Mouse (Mus musculus) adrenal gland, adult 2 months (tissue): ENCODE data around the gene Glod4. TPM values are rescaled to one million over a fixed set of nuclear protein-coding genes. Genes with fewer than 3 reads are reported as not detected.
"Not testable (repeated sequence)": the region's sequence is repeated elsewhere in the genome, so short reads cannot be mapped to it uniquely, and the experiment has no call there.

Experiments used
- DNase-seq: peaks from one replicate; pipeline ENCODE4 v3.0.0; 2021
- polyA plus RNA-seq: library from polyadenylated mRNA; depleted of rRNA; stranded (reverse); fragments of >200 nt; gene quantifications from 2 replicates; pipeline ENCODE4 v1.2.3, GENCODE M21; 2012
- total RNA-seq, 2 experiments: library from RNA; stranded (reverse); gene quantifications; 2 replicates each; pipeline ENCODE4 v1.2.3; 2021

The Glod4 gene
- total and polyA plus RNA-seq, 3 experiments: 1.7 to 86.1 (median 76.3) TPM

DNA sequence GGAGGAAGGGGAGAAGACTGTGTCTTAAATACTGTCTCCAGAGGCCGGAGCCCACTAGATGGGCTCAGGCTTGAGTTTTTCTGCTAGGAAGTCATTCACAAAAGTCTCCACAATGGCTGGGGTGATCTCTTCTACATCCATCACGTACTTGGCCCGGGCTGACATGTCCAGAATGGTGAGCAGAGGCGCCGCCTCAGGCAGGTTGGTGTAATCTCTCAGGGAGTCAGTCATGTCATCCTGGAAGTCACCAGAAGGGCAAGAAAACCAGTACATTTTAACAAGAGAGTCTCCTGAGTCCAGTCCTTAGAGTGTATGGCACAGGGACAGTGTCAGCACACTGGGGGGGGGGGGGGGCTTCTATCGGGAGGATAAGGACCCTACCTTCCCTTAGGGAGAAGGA lies 15.0 kb upstream of the Glod4 start:
- DNase-seq: no peak

DNA sequence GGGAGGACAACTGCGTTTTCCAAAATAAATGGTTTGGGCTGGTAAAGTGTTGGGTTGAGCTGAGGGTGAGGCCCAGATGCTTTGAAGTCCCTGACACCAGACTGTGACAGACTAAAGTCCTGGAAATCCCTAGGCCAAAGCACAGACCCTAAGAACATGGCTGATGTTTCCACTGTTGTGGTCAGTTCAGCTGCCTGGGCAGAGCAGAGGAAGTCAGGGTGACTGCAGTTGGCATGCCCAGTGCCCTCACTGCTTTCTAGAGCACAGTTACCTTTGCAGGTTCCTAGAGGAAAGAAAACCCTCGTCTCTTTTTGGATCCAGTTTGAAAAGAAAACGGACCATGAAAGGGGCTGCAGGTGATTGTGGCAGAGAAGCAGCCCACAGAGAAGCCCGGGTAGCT lies 13.9 kb upstream of the Glod4 start:
- no peak for DNase-seq

DNA sequence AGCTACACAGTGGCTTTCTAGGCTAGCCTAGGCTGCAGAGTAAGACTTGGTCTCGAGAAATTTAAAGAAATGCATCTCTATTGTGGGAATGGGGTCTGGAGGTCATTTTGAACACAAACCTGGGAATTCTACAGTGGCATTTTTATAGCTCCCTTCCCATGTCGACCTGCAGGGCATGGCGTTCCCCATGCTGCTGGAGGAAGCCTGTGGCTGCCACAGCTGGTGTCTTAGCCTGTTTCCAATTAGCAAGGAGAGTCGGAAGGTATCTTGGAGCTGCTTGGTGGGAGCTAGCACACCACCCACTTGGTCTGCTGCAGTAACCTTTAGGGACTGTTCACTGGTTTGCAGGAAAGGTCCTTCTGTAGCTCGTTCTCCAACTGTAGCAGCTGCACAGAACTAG lies 12.6 kb upstream of the Glod4 start:
- DNase-seq: no peak

DNA sequence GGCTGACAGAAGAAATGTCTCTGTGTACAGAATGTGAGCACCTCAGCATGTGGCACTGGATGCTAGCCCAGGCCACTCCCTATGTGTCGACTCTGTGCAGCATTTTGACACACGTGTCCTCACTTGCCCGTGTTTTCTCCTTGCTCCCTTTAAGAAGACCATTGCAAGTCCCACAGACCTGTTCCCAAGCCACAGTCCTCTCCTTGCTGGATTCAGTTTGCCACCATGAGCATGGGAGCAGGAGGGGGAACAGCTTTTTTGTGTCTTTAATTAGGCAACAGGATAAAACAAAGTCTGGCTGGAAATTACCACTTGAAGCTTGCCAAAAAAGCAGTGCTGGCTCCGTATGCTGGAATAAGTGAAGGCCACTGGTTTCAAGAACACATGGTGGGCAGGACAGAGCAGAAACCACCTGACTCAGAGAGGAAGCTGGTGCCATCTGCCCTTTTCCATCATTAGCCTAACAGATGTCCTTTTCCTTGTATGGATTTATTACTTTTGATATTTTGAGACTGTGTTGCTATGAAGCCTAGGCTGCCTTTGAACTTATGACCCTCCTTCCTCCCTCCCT lies 12.0 kb upstream of the Glod4 start:
- DNase-seq: peak; percentile 64

DNA sequence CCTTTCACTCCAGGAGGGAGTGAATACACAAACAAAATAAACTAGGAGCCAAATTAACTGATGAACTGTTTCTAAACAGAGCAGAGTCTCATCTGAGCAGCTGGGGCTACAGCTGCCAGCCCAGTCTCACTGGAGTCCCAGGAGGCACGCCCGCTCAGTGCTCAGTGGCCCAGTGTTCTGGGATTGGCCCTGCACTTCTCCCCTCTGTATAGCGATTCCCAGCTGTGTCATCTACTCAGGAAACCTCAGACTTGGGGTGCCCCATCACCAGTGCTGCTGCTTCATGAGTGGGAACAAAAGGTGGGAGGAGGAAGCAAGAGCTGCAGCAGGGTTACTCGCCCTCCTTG lies 10.4 kb upstream of the Glod4 start:
- no peak for DNase-seq

DNA sequence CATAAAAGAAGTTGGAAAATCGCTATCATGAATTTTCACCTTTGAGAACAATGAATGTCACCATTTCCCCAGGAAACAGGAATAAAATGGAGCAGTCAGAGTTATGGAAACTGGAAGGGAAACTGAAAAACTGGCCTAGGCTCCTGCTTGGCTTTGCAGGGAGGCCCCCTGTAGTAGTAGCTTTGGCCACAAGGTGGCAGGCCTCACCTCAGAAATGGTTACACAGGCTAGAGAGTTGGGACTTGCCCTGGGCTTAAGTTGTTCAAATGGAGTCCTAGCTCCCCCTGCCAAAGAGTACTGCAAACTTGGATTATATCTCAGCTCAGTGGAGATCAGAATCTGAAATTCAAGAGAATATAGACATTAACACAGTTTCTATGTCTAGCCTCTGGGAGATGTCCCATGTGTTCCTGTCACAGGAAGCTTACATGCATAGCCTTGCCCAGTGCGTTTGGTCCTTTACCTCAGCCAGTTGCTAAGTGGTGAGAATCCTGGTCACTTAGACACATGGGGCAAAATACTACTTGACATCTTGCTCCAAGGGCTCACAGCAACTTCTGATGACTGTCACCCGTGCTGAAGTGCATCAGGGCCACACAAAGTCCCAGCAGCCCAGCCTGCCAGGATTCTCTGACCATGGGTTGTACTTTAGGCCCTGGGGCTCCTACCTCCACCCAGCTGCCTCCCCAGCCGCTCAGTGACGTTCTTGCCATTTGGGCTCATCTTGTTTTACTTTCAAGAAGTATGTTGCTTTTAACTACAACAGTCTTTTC lies 9.8 kb upstream of the Glod4 start:
- peak; percentile 89 for DNase-seq

DNA sequence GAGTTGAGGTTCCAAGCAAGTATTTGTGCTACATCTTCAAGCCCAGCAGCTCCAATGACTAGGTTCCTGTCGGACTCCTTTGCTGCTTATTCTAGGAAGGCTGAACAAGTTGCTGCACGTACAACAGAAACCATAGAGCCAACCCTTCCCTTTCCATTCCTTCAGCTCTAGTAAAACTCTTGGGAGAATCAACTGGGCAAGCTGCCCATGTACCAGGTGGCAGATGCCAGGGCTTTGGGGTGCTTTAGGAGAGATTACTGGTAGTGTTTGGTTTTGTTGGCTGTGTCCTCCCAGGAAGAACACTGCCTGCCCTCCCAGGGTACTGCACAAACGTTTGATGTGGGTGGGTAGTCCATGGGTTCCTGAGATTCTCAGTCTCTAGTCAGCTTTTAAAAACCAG lies 8.5 kb upstream of the Glod4 start:
- DNase-seq: no peak

DNA sequence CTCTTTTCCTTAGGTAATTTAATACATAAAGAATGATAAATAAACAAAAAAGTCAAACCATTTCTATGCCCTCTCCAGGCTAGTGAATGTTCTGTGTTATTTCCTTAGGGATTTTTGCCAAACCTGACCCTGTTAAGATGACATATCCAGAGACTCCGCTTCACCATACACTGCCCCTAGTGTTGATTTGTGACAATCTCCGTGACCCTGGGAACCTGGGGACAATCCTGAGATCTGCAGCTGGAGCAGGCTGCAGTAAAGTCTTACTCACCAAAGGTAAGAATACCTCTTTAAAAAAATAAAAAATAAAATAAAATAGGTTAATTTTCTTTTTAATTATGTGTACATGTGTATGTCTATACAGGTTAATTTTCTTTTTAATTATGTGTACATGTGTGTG lies 3.7 kb upstream of the Glod4 start:
- no peak for DNase-seq

DNA sequence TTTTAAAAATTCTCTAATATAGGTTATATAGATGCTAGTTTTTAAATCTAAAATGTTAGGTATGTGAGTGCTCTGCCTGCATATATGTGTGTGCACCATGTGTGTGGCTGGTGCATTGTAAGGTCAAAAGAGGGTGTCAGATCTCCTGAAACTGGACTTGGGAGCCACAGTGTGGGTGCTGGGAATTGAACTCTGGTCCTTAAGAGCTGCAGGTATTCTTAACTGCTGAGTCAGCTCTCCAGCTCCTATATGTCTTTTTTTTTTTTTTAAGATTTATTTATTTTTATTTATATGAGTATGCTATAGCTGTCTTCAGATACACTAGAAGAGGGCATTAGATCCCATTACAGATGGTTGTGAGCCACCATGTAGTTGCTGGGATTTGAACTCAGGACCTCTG lies 2.9 kb upstream of the Glod4 start:
- DNase-seq: no peak

DNA sequence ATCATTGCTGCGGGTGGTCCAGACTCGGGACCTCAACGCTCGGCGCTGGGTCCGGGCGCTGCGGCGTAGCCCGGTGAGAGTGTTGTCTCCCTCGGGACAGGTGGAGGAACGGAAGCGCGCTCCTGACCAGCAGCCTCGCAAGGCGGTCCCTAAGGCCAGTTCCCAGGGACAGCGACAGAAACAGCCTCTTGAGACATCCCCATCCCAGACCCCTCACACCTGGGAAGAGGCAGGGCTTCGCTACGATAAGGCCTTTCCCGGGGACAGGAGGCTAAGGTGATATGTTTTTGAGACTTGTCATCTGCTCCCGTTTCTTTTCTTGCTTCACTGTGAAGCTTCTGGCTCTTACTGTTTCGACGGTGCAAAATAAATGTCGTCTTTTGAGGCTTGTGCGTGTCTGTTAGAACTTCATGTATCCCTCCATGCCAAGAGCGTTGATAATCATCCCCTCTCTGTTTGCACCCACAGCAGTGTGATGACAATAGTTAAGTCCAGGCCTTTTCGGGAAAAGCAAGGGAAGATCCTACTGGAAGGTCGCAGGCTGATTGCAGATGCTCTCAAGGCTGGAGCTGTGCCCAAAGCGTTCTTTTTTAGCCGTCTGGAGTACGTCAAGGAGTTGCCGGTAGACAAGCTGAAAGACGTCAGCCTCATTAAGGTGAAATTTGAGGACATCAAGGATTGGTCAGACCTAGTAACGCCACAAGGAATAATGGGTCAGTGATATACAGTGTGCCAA lies 454 bp upstream of the Glod4 start:
- DNase-seq: no peak

DNA sequence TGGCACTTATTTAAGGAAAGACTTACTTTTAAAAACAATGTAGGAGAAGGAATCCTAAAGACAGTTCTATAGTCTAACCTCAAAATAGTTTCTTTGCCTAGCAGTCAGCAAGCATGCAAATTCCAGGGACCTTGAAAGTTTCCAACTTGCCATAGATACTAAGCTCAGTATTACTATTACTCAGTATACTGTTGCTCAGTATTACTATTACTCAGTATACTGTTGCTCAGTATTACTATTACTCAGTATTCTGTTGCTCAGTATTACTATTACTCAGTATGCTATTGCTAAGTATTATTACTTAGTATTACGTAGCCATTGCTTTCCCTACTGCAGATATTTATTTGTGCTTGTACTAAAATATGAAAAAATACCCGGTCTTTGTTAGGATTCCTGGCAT lies 3.8 kb downstream of the Glod4 start:
- no peak for DNase-seq

DNA sequence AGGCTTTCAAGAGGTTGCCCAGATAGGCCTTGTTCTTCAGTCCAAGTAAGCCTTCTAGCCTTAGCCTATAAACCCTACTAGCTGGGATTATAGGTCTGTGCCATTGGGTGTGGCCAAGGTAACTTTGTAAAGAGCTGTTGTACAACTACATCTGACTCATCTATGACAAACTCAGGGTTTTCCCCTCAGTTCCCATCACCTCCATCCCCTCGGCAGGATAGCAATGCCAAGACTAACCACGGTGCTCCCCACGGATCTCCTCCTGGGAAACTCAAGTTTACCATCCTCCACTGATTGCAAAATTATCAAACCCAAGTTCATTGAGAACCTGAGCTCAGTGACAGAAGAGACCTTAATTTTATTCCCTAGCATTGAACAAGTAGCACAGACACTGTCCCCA lies 7.4 kb downstream of the Glod4 start:
- DNase-seq: no peak

DNA sequence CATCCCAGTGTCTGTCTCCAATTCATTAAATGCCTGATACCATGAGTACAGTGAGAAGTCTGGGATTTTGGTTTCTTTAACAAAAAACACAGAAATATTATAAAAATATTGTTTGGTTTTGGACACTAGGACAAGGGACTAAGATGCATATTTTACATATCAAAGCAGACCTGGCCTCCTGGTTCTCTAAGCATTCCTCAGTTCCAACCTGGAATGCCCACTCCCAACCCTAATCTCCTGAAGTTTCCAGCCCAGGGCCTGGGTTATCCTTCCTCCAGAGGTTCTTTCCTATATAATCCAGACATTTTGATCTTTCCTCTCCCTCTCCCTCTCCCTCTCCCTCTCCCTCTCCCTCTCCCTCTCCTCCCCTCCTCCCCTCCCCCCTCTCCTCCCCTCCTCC lies 18.5 kb downstream of the Glod4 start:
- no peak for DNase-seq

DNA sequence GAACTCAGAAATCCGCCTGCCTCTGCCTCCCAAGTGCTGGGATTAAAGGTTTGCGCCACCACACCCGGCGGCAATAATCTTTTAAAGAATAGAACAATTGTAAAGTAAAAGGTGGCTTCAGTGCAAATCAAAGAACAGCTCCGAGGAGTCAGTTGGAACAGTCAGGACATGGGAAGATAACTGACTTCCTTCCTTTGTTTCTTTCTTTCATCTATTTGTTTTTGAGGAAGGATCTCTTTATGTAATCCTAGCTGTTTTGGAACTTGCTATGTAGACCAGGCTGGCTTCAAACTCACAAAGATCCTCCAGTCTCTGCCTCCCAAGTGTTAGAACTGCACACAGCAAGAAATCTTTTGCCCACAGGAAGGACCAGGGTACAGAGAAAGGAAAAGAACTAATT lies 18.9 kb downstream of the Glod4 start:
- no peak for DNase-seq

DNA sequence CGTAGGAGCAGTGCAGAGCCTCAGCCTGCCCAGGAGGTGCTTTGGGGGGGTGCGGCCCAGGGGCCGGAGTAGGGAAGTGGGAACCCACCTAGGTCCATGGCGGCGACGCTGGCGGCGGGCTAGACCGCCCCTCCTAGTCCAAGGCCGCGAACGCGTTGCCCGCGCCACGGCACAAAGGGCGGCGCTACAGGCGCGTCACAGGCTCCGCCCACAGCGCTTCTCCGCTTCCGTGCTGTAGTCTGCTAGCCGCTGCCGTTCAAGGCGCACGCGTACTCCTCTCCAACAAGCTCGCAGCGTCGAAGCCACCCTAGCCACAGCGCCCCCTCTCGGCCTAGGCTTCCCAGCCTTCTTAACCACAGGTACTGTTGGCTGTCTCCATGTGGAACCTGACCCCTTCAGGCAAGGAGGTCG lies 26.1 kb downstream of the Glod4 start, which contains the start of the genes Dbil5 and Gemin4:
Dbil5 (plus strand) TSS at position 219 of the 411 bp plus-strand sequence.
Gemin4 (minus strand) TSS at position 275 of the 411 bp plus-strand sequence.
- peak; percentile 98 for DNase-seq

DNA sequence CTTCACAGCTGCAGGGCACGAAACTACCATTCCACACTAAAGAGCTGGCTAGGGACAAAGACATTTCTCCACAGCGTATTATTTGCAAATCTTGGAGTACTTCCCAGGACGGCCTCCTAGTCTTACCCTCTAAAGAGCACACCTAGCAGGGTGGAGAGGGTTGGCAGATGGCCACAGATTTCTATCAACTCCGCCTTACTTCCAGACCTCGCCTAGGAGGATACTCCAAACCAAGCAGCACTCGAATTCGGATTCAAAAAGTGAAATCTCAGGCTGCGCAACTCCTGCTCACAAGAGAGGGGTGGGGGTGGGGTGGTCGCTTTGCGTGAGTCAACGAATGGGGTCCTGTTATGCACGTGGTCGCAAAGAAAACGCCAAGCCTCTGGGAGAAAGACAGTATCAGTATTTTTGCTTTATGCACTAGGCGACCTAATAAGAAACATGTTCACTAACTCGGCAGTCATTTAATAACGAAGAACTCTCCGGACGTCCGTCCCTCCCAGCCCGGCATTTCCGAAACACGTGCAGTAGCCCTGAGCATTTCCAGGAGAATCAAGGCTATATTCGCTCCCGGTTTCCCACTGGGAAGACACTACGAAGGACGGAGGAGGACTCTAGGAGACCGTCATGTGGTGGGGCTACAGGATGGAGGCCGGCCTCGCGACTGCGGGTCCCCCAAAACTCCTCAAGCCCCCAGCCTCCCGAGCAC lies 26.7 kb downstream of the Glod4 start:
- DNase-seq: peak; percentile 43

DNA sequence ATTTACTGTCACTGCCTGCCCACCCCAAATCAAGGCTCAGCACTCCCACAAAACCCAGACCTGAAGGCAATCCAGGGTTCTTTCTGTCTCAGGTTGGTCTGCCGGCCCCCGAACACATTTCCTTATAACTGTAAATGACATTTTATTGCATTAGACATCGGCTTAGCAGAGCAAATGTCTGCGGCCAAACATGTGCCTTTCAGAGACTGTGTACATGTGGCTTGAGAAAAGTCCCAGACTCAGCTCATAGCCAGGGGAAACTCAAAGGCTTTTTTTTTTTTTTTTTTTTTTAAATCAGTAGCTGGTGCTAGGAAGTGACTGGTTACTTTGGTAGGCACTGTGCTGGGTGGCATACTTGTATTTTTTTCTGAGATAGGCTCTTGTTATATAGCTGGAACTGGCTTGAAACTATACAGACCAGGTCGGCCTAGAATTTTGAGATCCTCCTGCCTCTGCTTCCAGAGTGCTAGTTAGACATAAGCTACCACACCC lies 27.4 kb downstream of the Glod4 start:
- no peak for DNase-seq

DNA sequence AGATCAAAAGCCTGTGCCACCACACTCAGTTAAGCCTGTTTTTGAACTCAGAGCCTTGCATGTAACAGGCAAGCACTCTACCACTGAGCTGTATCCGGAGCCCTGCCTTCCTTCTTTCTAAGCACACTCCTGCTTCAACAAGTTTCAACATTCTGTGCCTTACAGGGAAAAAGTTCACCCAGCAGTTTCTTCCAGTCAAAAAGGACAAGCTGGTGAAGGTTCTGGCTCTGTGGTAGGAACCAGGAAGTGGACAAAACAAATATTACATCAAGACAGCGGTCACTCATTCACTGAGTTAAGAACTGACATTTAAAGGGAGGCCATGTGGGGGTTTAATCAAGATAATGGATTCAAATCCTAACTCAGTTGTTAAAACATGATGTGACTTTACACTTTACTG lies 28.5 kb downstream of the Glod4 start:
- no peak for DNase-seq

DNA sequence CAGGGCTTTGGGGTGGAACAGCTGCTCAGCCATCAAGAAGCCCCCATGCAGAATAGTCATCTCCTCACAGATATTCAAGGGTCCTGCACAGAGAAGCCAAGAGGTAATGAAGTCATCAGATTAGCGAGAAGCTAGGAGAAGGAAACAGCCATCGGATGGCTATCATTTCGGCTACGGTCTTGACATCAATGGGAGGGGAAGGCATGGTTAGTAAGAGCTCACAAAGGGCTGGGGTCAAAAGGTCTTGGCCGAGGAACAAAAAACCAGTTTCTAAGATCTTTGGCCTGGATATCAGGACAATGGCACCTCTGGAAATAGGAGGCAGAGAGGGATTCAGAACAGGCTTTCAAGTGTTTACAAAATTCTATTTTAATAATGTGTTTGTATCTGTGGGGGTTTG lies 29.7 kb downstream of the Glod4 start:
- DNase-seq: no peak

DNA sequence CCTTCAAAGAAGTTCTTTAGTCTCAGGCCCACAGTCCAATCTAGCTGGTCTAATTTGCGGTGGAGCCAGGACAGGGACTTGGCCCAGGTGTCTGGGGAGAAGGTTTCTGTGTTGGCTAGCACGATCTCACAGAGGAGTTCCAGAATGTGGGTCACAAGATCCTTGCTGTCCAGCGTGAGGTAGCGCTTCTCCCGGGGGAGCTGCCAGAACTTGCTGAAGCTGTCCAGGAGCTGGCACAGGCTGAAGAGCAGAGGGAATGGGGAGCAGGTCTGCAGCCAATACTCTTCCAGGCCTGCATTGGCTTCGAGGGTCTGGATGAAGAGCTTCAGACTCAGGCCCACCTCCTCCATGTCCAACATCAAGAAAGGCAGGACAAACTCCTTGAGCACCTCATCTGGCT lies 31.9 kb downstream of the Glod4 start:
- not testable (repeated sequence) for DNase-seq

DNA sequence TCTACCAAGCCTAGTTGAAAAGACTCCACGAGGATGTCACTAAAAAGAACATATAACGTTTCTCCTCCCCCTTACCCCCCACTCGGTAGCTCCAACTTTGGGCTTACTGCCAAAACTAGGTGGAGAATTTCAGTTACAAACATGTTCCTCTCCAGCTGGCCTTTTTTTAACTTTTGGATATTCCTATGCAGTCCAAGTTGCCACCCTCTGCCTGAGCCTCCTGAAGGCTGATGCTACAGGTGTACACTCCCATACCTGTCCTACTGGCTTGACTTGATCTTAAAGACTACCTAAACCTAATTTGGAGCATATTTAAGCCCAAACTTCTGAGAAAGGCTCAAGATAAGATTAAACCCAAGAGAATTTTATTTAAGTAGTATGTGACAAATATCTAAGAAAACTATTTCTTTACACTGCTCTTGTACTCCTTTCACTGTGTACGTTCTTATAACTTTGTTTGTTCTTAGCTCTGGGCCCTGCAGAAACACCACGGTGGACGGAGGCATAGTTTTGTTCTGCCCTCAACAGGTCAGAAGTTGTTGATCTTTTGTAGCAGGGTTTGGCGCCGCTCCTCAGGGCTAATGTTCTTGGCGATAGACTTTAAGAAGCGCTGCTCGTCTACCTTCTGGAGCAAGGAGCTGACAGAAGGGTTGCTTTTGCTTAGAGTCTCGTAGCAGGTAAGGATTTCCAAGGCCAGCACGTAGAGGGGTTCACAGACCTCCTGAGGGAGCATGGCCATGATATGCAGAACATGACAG lies 33.1 kb downstream of the Glod4 start:
- no peak for DNase-seq

DNA sequence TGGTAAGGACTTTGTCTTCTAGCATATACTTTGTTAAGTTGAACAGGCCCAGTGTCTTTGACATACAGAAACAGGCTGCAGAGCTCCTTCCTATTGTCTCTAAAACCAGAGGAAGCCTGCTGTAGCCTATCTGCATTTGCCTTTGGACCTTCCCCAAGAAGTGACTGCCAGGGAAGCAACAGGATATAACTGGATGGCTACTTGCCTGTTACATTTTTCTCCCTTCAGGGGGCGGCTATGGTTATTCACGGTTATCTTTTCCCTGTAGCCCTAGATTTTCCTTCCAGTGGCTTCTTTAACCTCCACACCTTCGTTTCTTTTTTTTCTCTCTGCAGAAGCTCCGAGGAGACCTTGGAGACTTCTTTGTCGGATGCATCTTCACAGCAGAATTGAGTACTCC lies 36.7 kb downstream of the Glod4 start:
- DNase-seq: no peak
